Mouse (Mus musculus) CD8-positive naive resting alpha-beta T cell, adult 2 months (primary cell): Measurements from ENCODE around the gene Wdr19.
"Not testable (repeated sequence)": the region's sequence is repeated elsewhere in the genome, so short reads cannot be mapped to it uniquely, and the experiment has no call there.

ENCODE experiments used
- DNase-seq, 2 experiments: peaks; one replicate each; pipeline ENCODE4 v3.0.0; 2022; ENCODE audit warnings: low read depth in 2 of 2, low spot score in 2 of 2

Wdr19 gene

DNA sequence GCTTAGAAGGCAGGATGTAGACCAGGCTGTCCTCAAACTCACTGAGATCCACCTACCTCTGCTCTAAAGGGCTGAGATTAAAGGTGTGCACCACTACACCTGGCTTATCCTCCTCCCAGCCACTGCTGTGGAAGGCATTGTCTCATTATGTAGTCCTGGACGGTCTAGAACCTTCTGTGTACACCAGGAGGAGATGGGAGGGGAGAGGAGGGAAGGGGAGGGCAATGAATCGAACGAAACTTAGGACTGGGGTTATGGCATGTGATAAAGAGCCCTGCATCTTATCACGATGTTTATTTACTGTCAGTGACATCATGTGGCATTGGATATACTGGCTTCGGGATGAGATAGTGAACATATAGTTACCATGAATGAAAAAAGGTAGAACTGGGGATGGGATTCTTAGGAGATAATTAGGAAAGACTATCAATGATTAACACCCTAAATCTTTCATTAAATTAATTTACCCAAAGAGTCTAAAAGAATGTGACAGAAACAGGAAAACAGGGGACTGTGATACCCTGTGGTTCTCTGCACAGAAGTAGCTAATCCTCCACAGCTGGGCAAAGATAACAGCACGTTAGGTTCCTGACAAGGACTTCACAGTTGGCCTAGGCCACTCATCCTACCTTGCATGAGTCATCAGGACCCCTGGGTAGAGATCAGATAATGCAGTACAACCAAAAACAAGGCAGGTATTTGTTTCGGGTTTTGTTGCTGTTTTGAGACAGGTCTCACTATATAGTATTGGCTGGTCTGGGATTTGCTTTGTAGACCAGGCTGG, 98.9 kb downstream of the Wdr19 start:
- DNase-seq, result no peak

DNA sequence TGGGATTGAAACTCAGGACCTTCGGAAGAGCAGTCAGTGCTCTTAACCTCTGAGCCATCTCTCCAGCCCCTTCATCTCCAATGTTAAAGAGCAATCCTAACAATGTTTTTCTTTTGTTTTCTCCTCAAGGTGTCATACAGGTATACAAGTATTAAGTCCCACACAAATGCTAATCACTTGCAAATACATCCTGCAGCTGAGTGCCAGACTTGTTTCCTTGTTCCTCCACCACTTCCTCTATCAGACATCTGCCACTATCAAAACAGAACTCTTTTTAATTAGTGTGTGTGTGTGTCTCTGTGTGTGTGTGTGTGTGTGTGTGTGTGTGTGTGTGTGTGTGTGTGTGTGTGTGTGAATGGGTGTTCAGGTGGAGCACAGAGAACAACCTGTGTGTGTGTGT, 100.1 kb downstream of the Wdr19 start:
- not testable (repeated sequence) for DNase-seq

DNA sequence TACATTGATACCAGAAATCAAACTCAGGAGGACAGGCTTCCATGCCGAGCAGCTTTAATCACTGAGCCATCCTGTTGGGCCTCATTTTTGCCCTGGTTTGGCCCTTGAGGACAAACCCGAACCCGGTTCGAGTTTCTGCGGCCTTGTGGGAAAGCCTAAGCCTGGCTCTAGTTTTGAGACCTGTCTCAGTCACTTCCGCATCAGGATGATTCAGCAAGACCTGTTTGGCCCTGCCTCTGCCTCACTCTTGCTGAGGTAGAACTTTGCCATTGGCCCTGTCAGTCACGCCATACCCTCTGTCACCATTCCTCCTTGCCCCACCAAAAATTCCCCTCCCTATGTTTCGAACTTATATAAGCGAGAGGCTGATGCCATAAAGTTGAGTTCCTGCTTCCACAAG, 100.6 kb downstream of the Wdr19 start:
- no peak for DNase-seq

DNA sequence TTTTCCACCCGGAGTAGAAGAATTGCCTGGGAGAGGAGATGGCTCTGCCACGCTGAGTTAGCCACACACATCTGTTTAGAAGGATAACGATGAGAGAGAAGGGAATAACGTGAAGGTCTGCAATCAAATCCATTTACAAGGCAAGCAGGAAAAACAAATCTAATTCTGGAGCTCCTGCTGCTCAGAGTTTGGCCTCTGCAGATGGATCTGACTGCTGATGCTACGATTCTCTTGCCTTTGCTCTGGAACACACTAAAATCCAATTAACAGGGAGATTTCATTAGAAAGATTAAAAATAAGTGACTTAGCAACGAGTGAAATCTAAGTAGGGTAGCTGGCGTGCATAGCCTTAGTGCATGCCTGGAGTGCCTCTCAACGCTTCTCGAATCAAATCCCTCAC, 106.0 kb downstream of the Wdr19 start:
- no peak for DNase-seq

DNA sequence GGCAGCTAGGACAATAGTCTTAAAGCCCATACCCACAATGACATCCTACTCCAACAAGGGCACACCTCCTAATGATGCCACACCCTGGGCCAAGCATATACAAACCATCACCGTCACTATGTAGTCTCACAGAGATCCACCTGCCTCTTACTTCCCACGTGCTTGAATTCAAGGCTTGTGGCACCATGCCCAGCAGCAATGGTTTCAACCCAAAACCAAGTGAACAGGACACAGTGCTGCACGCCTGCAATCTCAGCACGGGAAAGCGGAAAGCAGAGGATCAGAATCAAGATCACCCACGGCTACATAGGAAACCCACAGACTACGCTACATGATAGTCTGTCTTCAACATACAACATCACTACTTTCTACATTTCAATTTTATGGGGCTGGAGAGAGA, 108.7 kb downstream of the Wdr19 start:
- no peak for DNase-seq

DNA sequence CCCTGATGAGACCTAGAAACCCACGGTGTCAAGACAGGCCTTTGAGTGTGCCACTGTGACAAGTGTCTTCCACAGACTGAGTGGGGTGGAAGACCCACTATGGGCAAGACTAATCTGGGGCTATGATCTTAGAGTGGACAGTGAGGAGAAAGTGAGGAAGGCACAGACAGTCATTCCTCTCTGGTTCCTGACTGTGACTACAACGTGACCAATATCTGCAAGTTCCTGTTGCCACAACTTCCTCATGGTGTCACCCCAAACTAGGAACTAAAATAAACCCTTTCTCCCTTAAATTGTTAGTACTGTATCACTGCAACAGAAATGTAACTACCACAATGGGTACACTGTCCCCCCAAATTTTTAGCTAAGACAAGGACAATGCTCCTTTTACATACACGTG, 109.4 kb downstream of the Wdr19 start:
- no peak for DNase-seq
